7 mouse cellular contexts compared by ENCODE assay signal in the genomic region with DNA sequence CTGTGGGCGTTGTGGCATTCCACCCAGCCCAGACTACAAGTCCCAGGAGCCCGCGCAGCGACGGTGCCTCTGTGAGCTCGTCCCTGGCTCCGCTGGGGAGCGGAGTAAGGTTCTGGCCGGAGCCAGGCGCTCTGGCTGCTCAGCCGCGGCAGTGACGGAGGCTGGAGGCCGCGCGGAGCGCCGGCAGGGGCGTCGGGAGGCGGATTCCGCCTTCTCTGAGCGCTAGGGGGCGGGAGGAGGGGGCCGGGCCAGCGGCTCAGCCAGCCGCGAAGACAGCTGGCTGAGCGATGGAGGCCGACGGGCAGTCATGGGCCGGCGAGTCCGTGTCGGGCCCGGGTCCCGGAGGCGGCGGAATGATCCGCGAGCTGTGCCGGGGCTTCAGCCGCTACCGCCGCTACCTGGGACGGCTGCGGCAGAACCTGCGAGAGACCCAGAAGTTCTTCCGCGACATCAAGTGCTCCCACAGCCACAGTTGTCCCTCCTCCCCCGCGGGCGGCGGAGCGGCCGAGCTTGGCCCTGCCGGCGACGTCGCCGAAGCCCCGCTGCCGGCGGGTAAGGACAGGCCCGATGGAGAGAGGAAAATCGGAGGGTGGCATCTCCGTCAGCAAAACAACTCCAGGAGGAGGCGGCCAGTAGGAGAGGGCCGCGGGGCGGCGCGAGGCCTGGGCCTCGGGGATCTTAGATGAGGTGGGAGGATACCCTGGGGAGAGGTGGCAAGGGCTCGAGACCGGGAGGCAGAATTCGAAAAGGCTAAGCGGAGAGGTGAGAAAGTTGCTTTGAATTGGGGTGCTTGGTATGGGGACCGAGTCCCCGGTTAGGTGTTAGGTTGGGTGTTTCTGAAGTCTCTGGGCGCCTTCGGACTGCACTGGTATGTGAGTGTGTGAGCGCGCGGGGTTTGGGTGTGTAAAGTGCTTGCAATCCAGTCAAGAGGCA. TPM values are rescaled to one million over a fixed set of nuclear protein-coding genes. Genes with fewer than 3 reads are reported as not detected.
DNase-seq lines count a peak whose midpoint lies in the region; ATAC-seq lines count a peak whose summit lies in the region.

A gene (plus strand): TSS at position 237 of the 933 bp plus-strand sequence.

- H3K4me3 ChIP-seq in intestine, embryonic 16.5 days (ENCODE audit: low read length): peak within 1 kb of the TSS; percentile 89
- peak within 1 kb of the TSS; percentile 68 for H3K4me3 ChIP-seq in midbrain, embryonic 11.5 days (ENCODE audit: low read depth, low read length)

- DNase-seq in adrenal gland, adult 8-10 months: peak; percentile 93
- DNase-seq in embryo, embryonic 9.5 days (ENCODE audit: extremely low spot score): peak; percentile 91
- peak; percentile 89 to 94 for DNase-seq in gastrocnemius, postnatal 4 days (ENCODE audit: low spot score in 2 of 2)
- DNase-seq in left cerebral cortex, postnatal 36 days (ENCODE audit: low spot score in 2 of 2): peak; percentile 90 to 91
- peak; percentile 98 for DNase-seq in midbrain, embryonic 11.5 days (ENCODE audit: low spot score, missing footprints)
- DNase-seq in skeletal muscle tissue, adult 2 months (ENCODE audit: low read depth, low spot score): peak; percentile 94

- intact Hi-C loops in left cerebral cortex, postnatal 36 days (cut with DNase I): loop anchor here (2.0 to 5.0 kb wide), 2 partner anchors 27 to 50 kb away; a partner anchor contains a TSS

- H3K4me2 ChIP-seq in intestine, embryonic 16.5 days (ENCODE audit: low read depth, low read length): peak within 1 kb of the TSS; percentile 81
- peak within 1 kb of the TSS; percentile 84 for H3K4me2 ChIP-seq in midbrain, embryonic 11.5 days

- H3K4me1 ChIP-seq in intestine, embryonic 16.5 days (ENCODE audit: control insufficient read depth, insufficient read depth, low read length): peaks cover 4% of the 10 kb centered on the region; the same call in 1 of the 2 replicates
- peaks cover 13% of the 10 kb centered on the region; the same call in 1 of the 2 replicates for H3K4me1 ChIP-seq in midbrain, embryonic 11.5 days (ENCODE audit: control insufficient read depth, insufficient read depth, low read length)

- peak within 1 kb of the TSS; percentile 89 for H3K27ac ChIP-seq in intestine, embryonic 16.5 days (ENCODE audit: low read length)
- H3K27ac ChIP-seq in midbrain, embryonic 11.5 days (ENCODE audit: low read depth, low read length): peak within 1 kb of the TSS; percentile 88

- under 1% methylated on average over 85 of the region's 85 CpGs for WGBS in intestine, embryonic 16.5 days
- under 1% methylated on average over 80 of the region's 85 CpGs for WGBS in midbrain, embryonic 11.5 days

- peak; percentile 99 for ATAC-seq in intestine, embryonic 16.5 days
- peak; percentile 98 for ATAC-seq in midbrain, embryonic 11.5 days (ENCODE audit: low FRiP score)

- peak within 1 kb of the TSS; percentile 92 for H3K9ac ChIP-seq in intestine, embryonic 16.5 days (ENCODE audit: low read depth, low read length)
- peak within 1 kb of the TSS; percentile 84 for H3K9ac ChIP-seq in midbrain, embryonic 11.5 days (ENCODE audit: low read length)

- H3K36me3 ChIP-seq in intestine, embryonic 16.5 days (ENCODE audit: control insufficient read depth, insufficient read depth, low read length): no peaks in the 10 kb centered on the region
- H3K36me3 ChIP-seq in midbrain, embryonic 11.5 days (ENCODE audit: control insufficient read depth, insufficient read depth, low read length): no peaks in the 10 kb centered on the region

- H3K9me3 ChIP-seq in intestine, embryonic 16.5 days (ENCODE audit: control insufficient read depth, low read length): no peaks in the 10 kb centered on the region
- H3K9me3 ChIP-seq in midbrain, embryonic 11.5 days (ENCODE audit: control insufficient read depth, low read length): no peaks in the 10 kb centered on the region

- H3K27me3 ChIP-seq in intestine, embryonic 16.5 days (replicated peaks; ENCODE audit: control insufficient read depth, insufficient read depth, low read length): no peaks in the 10 kb centered on the region
- H3K27me3 ChIP-seq in midbrain, embryonic 11.5 days (ENCODE audit: control insufficient read depth, insufficient read depth, low read length): no peaks in the 10 kb centered on the region

RNA-seq across cellular contexts. Expression of the gene that starts here (rescaled TPM):
- total RNA-seq in adrenal gland, adult 8-10 months (2022): 10 to 100 TPM; 24.4 to 39.9 (median 31.1) TPM
- 10 to 100 TPM; 20.9 to 22.0 TPM for total RNA-seq in gastrocnemius, postnatal 4 days (2021)
- polyA plus RNA-seq in intestine, embryonic 16.5 days (2015; fragmentation: Nextera tagmentation; extraction: Ambion mirVana): 6.2 and 6.3 TPM in 2 replicates
- 10 to 100 TPM; 40.4 to 46.8 TPM for total RNA-seq in left cerebral cortex, postnatal 36 days (2021)
- polyA plus RNA-seq in midbrain, embryonic 11.5 days (2014; fragmentation: Nextera tagmentation; extraction: Ambion mirVana): 11.6 and 13.0 TPM in 2 replicates

Comparison
In these comparisons a context has a peak if more than half of its experiments do, and no peak if none do; other contexts are left out.
1. Peak in every context shown above with its lines: DNase-seq, ATAC-seq, H3K4me3 ChIP-seq and H3K27ac ChIP-seq.